Mouse (Mus musculus) gastrocnemius, postnatal 10 days (tissue): ENCODE measurements at regions not wholly inside any gene's neighbourhood (a gene's known extent, or its start where the extent isn't known, plus 50 kb on each side); places are given as distances from the start of the nearest gene placed in this dataset.

Source experiments
- DNase-seq: peaks from one replicate; pipeline ENCODE4 v3.0.0; 2021; ENCODE audit warnings: mixed read lengths

- no peak for DNase-seq
Measured at GRCm38 (mm10) chr7:92984701-92985682, 94.7 kb upstream of the Fam181b start.

- DNase-seq: no peak
Measured at GRCm38 (mm10) chr7:92985683-92986070, 94.0 kb upstream of the Fam181b start.

- no peak for DNase-seq
Measured at GRCm38 (mm10) chr7:92998886-92999285, 80.8 kb upstream of the Fam181b start.

- DNase-seq: peak; percentile 6
Measured at GRCm38 (mm10) chr7:93006694-93007231, 72.9 kb upstream of the Fam181b start.

- no peak for DNase-seq
Measured at GRCm38 (mm10) chr7:93007721-93008120, 71.9 kb upstream of the Fam181b start.

- DNase-seq: no peak
Measured at GRCm38 (mm10) chr7:93019390-93019789, 60.3 kb upstream of the Fam181b start.

- DNase-seq: no peak
Measured at GRCm38 (mm10) chr7:93023489-93024130, 56.1 kb upstream of the Fam181b start.

GRCm38 (mm10) chr7:93026231-93026630, 53.4 kb upstream of the Fam181b start:
- DNase-seq: no peak
